Mouse (Mus musculus) heart, postnatal 14 days (tissue): ENCODE measurements around the gene Adam12. TPM values are rescaled to one million over a fixed set of nuclear protein-coding genes. Genes with fewer than 3 reads are reported as not detected.

Experiments
- DNase-seq, 2 experiments: peaks; one replicate each; pipeline ENCODE4 v3.0.0; 2021 to 2022
- intact Hi-C: fragments of 180-260 bp; cut with DNase I; formaldehyde crosslinking; loops from one replicate; pipeline ENCODE4 v1.15.1; 2025
- total RNA-seq, 2 experiments: library from RNA; stranded (reverse); gene quantifications; 2 replicates each; pipeline ENCODE4 v1.2.3; 2021

Adam12 gene
- total RNA-seq, 2 experiments from 2014 or later = 4.5 to 6.2 TPM

GRCm38 (mm10) chr7:134226231-134226630 is 5.7 kb downstream of the Adam12 start:
- no peak for DNase-seq
- intact Hi-C loops = no loop called here

GRCm38 (mm10) chr7:134224741-134225612 is 7.0 kb downstream of the Adam12 start:
- DNase-seq = peak; percentile 70

GRCm38 (mm10) chr7:134224421-134224740 is 7.6 kb downstream of the Adam12 start:
- no peak for DNase-seq
- intact Hi-C loops = loop anchor here (2.0 kb wide), 3 partner anchors 38 to 368 kb away; no protein-coding TSS in a partner anchor

More at GRCm38 (mm10) chr7:134224741-134225612, 7.0 kb downstream of the Adam12 start:
- intact Hi-C loops = loop anchor here (2.0 kb wide), 3 partner anchors 38 to 368 kb away; no protein-coding TSS in a partner anchor

GRCm38 (mm10) chr7:134223444-134224161 is 8.3 kb downstream of the Adam12 start:
- intact Hi-C loops = loop anchor here (2.0 kb wide), 4 partner anchors 39 to 367 kb away; no protein-coding TSS in a partner anchor
- peak; percentile 88 to 91 for DNase-seq

- DNase-seq = peak; percentile 29 to 48
- intact Hi-C loops = no loop called here
These were observed 24.0 kb downstream of the Adam12 start for GRCm38 (mm10) chr7:134207956-134208355.

GRCm38 (mm10) chr7:134193089-134193488 is 38.9 kb downstream of the Adam12 start:
- intact Hi-C loops = no loop called here
- DNase-seq = no peak

GRCm38 (mm10) chr7:134190101-134190500 is 41.8 kb downstream of the Adam12 start:
- intact Hi-C loops = no loop called here

GRCm38 (mm10) chr7:134188565-134188964 is 43.4 kb downstream of the Adam12 start:
- peak in 1 of 2 experiments; percentile 14 for DNase-seq
- intact Hi-C loops = no loop called here

More at GRCm38 (mm10) chr7:134190101-134190500, 41.8 kb downstream of the Adam12 start:
- no peak for DNase-seq

- DNase-seq = no peak
- intact Hi-C loops = no loop called here
These were observed 44.0 kb downstream of the Adam12 start for GRCm38 (mm10) chr7:134187946-134188345.

- intact Hi-C loops = no loop called here
These were observed 45.4 kb downstream of the Adam12 start for GRCm38 (mm10) chr7:134186497-134186896.

GRCm38 (mm10) chr7:134185751-134186150 is 46.2 kb downstream of the Adam12 start:
- no peak for DNase-seq
- intact Hi-C loops = no loop called here

More at GRCm38 (mm10) chr7:134186497-134186896, 45.4 kb downstream of the Adam12 start:
- no peak for DNase-seq

- no peak for DNase-seq
- intact Hi-C loops = no loop called here
These were observed 50.2 kb downstream of the Adam12 start for GRCm38 (mm10) chr7:134181717-134182116.

- intact Hi-C loops = no loop called here
- no peak for DNase-seq
These were observed 50.9 kb downstream of the Adam12 start for GRCm38 (mm10) chr7:134181056-134181455.

- no peak for DNase-seq
- intact Hi-C loops = no loop called here
These were observed 54.9 kb downstream of the Adam12 start for GRCm38 (mm10) chr7:134177051-134177450.

GRCm38 (mm10) chr7:134175201-134175600 is 56.7 kb downstream of the Adam12 start:
- intact Hi-C loops = no loop called here

GRCm38 (mm10) chr7:134173442-134174090 is 58.4 kb downstream of the Adam12 start:
- intact Hi-C loops = no loop called here
- no peak for DNase-seq

More at GRCm38 (mm10) chr7:134175201-134175600, 56.7 kb downstream of the Adam12 start:
- no peak for DNase-seq

GRCm38 (mm10) chr7:134170180-134170910 is 61.6 kb downstream of the Adam12 start:
- intact Hi-C loops = no loop called here
- DNase-seq = no peak

- intact Hi-C loops = no loop called here
- DNase-seq = no peak
These were observed 62.2 kb downstream of the Adam12 start for GRCm38 (mm10) chr7:134169780-134170179.

- intact Hi-C loops = no loop called here
- DNase-seq = peak in 1 of 2 experiments; percentile 16
These were observed 64.4 kb downstream of the Adam12 start for GRCm38 (mm10) chr7:134167586-134167985.

GRCm38 (mm10) chr7:134163751-134164150 is 68.2 kb downstream of the Adam12 start:
- DNase-seq = no peak
- intact Hi-C loops = no loop called here
